Mouse (Mus musculus) monocyte, adult 5-6 weeks (primary cell): ENCODE measurements around the gene Olfr574. TPM values are rescaled to one million over a fixed set of nuclear protein-coding genes. Genes with fewer than 3 reads are reported as not detected.

Experiments used
- total RNA-seq: library from RNA; stranded (forward); fragments of 200-1000, 200-491, 200-594 nt; gene quantifications from 3 replicates; pipeline ENCODE4 v1.2.3, GENCODE M21; 2017

Gene Olfr574
- total RNA-seq, 1 experiment from 2014 or later, result not detected

Other genes starting within 250 kb of the Olfr574 start
- gene Olfr558, start 246.3 kb upstream of the Olfr574 start, total RNA-seq, result not detected in 3 replicates
- not detected in 3 replicates for gene Olfr33, start 229.4 kb upstream of the Olfr574 start, total RNA-seq
- not detected in 3 replicates for gene Olfr559, start 221.0 kb upstream of the Olfr574 start, total RNA-seq
- gene Olfr560, start 189.1 kb upstream of the Olfr574 start, total RNA-seq, result not detected in 3 replicates
- not detected in 3 replicates for gene Olfr78, start 189.0 kb upstream of the Olfr574 start, total RNA-seq
- not detected in 3 replicates for gene Olfr561, start 177.2 kb upstream of the Olfr574 start, total RNA-seq
- gene Olfr564, start 145.0 kb upstream of the Olfr574 start, total RNA-seq, result not detected in 3 replicates
- not detected in 3 replicates for gene Olfr566, start 89.7 kb upstream of the Olfr574 start, total RNA-seq
- gene Olfr568, start 71.3 kb upstream of the Olfr574 start, total RNA-seq, result not detected in 3 replicates
- not detected in 3 replicates for gene Olfr569, start 57.6 kb upstream of the Olfr574 start, total RNA-seq
- not detected in 3 replicates for gene Olfr570, start 53.9 kb upstream of the Olfr574 start, total RNA-seq
- not detected in 3 replicates for gene Olfr571, start 30.9 kb upstream of the Olfr574 start, total RNA-seq
- not detected in 3 replicates for gene Olfr572, start 24.1 kb upstream of the Olfr574 start, total RNA-seq
- gene Olfr573-ps1, start 5.9 kb upstream of the Olfr574 start, total RNA-seq, result not detected in 3 replicates
- not detected in 3 replicates for gene Olfr575, start 10.3 kb downstream of the Olfr574 start, total RNA-seq
- not detected in 3 replicates for gene Olfr576, start 14.2 kb downstream of the Olfr574 start, total RNA-seq
- gene Olfr577, start 27.5 kb downstream of the Olfr574 start, total RNA-seq, result not detected in 3 replicates
- gene Olfr578, start 40.9 kb downstream of the Olfr574 start, total RNA-seq, result not detected in 3 replicates
- not detected in 3 replicates for gene Olfr582, start 89.6 kb downstream of the Olfr574 start, total RNA-seq
- not detected in 3 replicates for gene Olfr583, start 102.8 kb downstream of the Olfr574 start, total RNA-seq
- not detected in 3 replicates for gene Olfr584, start 133.4 kb downstream of the Olfr574 start, total RNA-seq
- gene Olfr585, start 149.3 kb downstream of the Olfr574 start, total RNA-seq, result 1.3 TPM in 1 of 3 replicates, not detected in the others
- gene Olfr586, start 177.2 kb downstream of the Olfr574 start, total RNA-seq, result not detected in 3 replicates
- not detected in 3 replicates for gene Olfr588-ps1, start 192.4 kb downstream of the Olfr574 start, total RNA-seq
- gene Olfr589, start 207.9 kb downstream of the Olfr574 start, total RNA-seq, result not detected in 3 replicates
- gene Olfr591, start 229.9 kb downstream of the Olfr574 start, total RNA-seq, result not detected in 3 replicates
- 0.10 TPM in 1 of 3 replicates, not detected in the others for gene Olfr592, start 236.3 kb downstream of the Olfr574 start, total RNA-seq